Mouse (Mus musculus): ENCODE measurements at regions not wholly inside any gene's neighbourhood (a gene's known extent, or its start where the extent isn't known, plus 50 kb on each side); places are given as distances from the start of the nearest gene placed in this dataset.
"Not testable (repeated sequence)": the region's sequence is repeated elsewhere in the genome, so short reads cannot be mapped to it uniquely, and the experiment has no call there.

GRCm38 (mm10) chr13:50906431-50906830 is 194.2 kb upstream of the Spin1 start:
- DNase-seq = not testable (repeated sequence)

DNA sequence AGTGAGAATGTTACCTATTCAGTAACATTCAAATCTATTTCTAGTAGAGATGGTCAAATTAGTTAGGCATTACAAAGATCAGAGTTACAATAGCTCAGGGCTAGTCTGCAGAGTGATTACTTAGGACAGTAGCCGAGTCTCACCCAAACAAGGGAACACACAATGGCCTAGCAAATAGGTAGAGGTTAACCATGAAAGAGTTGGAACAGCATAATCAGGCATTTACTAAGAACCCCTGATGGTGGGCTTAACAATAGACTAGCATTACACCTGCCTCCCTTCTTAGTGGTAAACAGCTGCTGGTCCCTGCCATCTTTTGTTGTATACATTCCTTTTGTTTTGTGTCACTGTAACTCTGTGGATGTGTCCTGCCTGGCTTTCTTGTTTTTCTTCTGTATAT is 193.8 kb upstream of the Spin1 start:
- DNase-seq = no peak

DNA sequence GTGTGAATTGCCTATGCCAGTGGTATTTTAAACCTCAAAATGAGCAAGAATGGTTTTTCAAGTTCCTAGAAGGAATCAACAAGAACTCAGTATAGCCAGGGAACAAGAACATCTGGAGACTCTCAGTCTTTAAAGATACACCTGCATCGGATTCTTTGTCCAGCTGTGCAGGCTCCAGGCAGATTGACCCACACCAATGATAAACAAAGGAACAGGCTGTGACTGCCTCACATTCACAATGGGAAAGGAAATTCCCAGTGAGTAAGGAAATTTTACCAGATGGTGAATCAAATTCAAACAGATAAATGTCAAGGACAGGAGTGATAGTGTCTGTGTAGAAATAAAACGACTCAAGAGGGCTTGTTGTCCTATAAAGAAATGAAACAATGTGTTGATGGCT is 187.9 kb upstream of the Spin1 start:
- not testable (repeated sequence) for DNase-seq

DNA sequence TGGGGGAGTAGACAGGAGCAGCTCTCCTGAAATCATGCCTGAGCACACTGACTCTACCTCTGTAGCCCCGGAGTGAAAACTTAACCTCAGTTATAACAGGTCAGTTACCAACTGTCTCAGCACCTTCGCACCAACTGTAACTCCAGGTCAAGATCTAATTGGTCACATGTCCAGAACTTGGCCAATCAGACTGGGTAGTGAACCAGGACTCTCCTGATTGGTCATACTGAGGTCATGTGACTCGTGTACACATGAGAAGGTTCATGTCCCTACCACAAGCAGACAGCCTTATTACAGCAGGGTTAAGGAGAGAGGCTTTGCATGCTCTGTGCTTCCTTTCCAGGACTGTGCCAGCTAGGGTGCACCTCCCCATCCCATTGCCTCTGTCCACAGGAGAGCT is 166.7 kb upstream of the Spin1 start:
- not testable (repeated sequence) for DNase-seq

GRCm38 (mm10) chr13:50942561-50942960 is 158.1 kb upstream of the Spin1 start:
- DNase-seq = no peak

- DNase-seq = peak; percentile 85 to 86
Measured at GRCm38 (mm10) chr13:50949545-50950226, 151.0 kb upstream of the Spin1 start.

- DNase-seq = no peak
Measured at GRCm38 (mm10) chr13:50954671-50955070, 146.0 kb upstream of the Spin1 start.

GRCm38 (mm10) chr13:50958051-50958883 is 142.4 kb upstream of the Spin1 start:
- DNase-seq = peak; percentile 18 to 35

DNA sequence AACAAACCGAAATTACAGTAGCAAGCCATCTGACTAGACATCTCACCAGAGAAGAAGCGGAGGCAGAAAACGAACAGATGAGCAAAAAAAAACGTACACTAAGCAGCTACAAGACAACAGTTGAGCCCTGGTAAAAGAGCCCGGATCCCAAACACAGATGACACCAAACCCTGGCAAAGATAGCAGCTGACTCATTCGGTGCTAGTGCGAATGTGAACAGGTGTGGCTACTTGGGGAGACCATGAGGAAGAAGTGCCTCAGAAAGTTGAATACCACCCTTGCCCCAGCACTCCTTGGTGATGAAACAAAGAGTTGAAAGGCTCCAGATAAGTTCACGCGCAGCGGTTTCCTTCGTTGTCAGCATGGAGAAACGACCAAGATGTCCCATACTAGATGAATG is 139.8 kb upstream of the Spin1 start:
- DNase-seq = no peak

DNA sequence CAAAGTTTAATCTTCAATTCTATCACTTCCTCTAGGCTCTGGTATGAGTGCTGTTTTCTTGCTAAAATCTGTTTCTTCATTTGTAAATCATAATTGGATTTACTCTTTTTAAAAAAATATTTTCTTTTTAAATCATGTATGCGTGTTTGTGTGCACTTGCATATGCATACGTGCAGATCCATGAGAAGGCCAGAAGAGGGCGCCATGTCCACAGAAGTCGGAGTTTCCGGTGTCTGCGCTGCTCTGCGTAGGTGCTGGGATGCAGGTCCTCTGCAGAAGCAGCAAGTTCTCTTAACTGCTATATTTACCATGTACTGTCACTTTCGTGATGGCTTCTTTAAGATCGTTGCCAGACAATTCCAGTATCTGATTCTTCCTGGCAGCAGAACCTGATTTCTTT is 136.6 kb upstream of the Spin1 start:
- peak; percentile 27 to 46 for DNase-seq

GRCm38 (mm10) chr13:50965041-50965440 is 135.6 kb upstream of the Spin1 start:
- peak in 1 of 2 experiments; percentile 19 for DNase-seq

- no peak for DNase-seq
Measured at GRCm38 (mm10) chr13:50965678-50966077, 135.0 kb upstream of the Spin1 start.

DNA sequence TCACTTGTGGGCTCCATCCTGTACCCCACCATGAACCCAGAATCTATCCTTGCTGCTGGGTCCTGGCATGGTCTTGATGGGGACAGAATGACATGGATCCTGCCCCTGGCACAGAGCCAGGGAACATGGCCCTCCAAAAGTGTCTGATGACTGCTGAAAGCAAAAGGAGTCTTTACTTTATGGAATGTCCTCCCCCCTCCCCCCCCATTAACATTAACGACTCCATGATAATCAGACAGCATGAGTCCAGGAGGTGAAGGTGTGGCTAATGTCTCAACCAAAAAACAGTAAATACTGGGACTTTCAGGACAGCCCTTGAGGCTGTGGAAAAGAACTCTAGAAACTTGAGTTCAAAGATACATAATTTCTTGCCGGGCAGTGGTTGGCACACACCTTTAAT is 133.9 kb upstream of the Spin1 start:
- no peak for DNase-seq

GRCm38 (mm10) chr13:50973379-50973778 is 127.3 kb upstream of the Spin1 start:
- no peak for DNase-seq

GRCm38 (mm10) chr13:50975306-50975920 is 125.3 kb upstream of the Spin1 start:
- DNase-seq = peak; percentile 19 to 49

GRCm38 (mm10) chr13:50982005-50982404 is 118.7 kb upstream of the Spin1 start:
- DNase-seq = no peak

- no peak for DNase-seq
Measured at GRCm38 (mm10) chr13:50982990-50983389, 117.7 kb upstream of the Spin1 start.

GRCm38 (mm10) chr13:50991726-50992432 is 108.8 kb upstream of the Spin1 start:
- DNase-seq = no peak

- DNase-seq = no peak
Measured at GRCm38 (mm10) chr13:50999738-51000137, 100.9 kb upstream of the Spin1 start.

- DNase-seq = no peak
Measured at GRCm38 (mm10) chr13:51004827-51005226, 95.9 kb upstream of the Spin1 start.

DNA sequence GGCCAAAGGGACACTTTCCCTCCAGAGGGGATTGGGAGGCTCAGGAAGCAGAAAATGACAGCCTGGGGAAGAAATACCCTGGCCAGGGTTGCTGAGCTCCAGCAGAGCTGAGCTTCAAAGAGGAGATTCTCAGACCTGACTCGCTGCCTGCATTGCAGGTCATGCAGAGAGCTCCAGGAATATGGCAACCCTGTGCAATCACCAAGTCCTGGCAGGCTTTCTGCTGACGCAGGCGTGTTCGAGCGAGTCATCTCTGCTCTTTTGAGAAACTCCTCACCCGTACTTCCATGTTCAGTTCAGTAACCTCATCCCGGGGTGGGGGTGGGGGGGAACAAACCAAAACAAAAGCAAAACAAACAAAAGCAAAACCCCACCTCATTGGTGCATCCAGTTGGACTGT is 89.9 kb upstream of the Spin1 start:
- DNase-seq = no peak

GRCm38 (mm10) chr13:51016209-51016608 is 84.5 kb upstream of the Spin1 start:
- DNase-seq = no peak

All from kidney, postnatal 4 days (tissue).